Mouse (Mus musculus) C2C12 (cell line): ENCODE measurements around the gene Anpep. TPM values are rescaled to one million over a fixed set of nuclear protein-coding genes. Genes with fewer than 3 reads are reported as not detected.

Source experiments
- H3K27me3 ChIP-seq: one replicate; pipeline ENCODE4 v1.6.1; 2011; ENCODE audit not compliant: control insufficient read depth, insufficient read depth, insufficient read length
- H3K36me3 ChIP-seq: one replicate; pipeline ENCODE4 v1.6.1; 2011; ENCODE audit not compliant: control insufficient read depth, insufficient read depth
- H3K4me3 ChIP-seq: one replicate; pipeline ENCODE4 v1.5.1; 2011; ENCODE audit warnings: mild to moderate bottlenecking, control low read depth; ENCODE audit not compliant: poor library complexity, insufficient read depth, severe bottlenecking
- H3K79me2 ChIP-seq: one replicate; pipeline ENCODE4 v1.6.1; 2011; ENCODE audit not compliant: control insufficient read depth, insufficient read depth
- H3K79me3 ChIP-seq: one replicate; pipeline ENCODE4 v1.6.1; 2011; ENCODE audit warnings: low read depth, control low read depth
- H3ac ChIP-seq: one replicate; pipeline ENCODE3; 2011; ENCODE audit warnings: low read depth; ENCODE audit not compliant: control insufficient read depth, insufficient read length
- CEBPB ChIP-seq: IDR thresholded peaks from one replicate; pipeline ENCODE4 v1.6.1; 2011; ENCODE audit warnings: low read depth, mild to moderate bottlenecking, control low read depth, moderate library complexity
- CTCF ChIP-seq: IDR thresholded peaks from one replicate; pipeline ENCODE4 v1.5.1; 2011; ENCODE audit not compliant: control insufficient read depth, insufficient read depth, insufficient read length
- FOSL1 ChIP-seq: IDR thresholded peaks from one replicate; pipeline ENCODE4 v1.8.0; 2011; ENCODE audit warnings: mild to moderate bottlenecking, low read length; ENCODE audit not compliant: poor library complexity, insufficient read depth, severe bottlenecking
- MAX ChIP-seq: IDR thresholded peaks from one replicate; pipeline ENCODE4 v1.6.1; 2011; ENCODE audit warnings: mild to moderate bottlenecking, control low read depth
- MYOD1 ChIP-seq: IDR thresholded peaks from one replicate; pipeline ENCODE4 v1.6.1; 2011; ENCODE audit warnings: low read depth; ENCODE audit not compliant: control insufficient read depth, insufficient read length
- MYOG ChIP-seq: IDR thresholded peaks from one replicate; pipeline ENCODE4 v1.6.1; 2011; ENCODE audit not compliant: control insufficient read depth, insufficient read length; ENCODE audit errors: extremely low read depth
- USF1 ChIP-seq: IDR thresholded peaks from one replicate; pipeline ENCODE4 v1.6.1; 2011; ENCODE audit warnings: low read depth, mild to moderate bottlenecking, control low read depth, moderate library complexity
- long read RNA-seq, 2 experiments: library from polyadenylated mRNA; unstranded; transcript quantifications; one replicate each; pipeline ENCODE4 v2.0.0; 2019 to 2020
- polyA plus RNA-seq: library from polyadenylated mRNA; unstranded; fragments of >200 nt; fragmentation: generic; extraction: Trizol; gene quantifications from one replicate; pipeline ENCODE4 v1.2.1, GENCODE M21; 2012; ENCODE audit warnings: missing spikeins

The Anpep gene
- 26.5 TPM for polyA plus RNA-seq
- long read RNA-seq, experiment 1, partial matches to known transcripts: 0 of 4 reads
- long read RNA-seq, experiment 1, other reads (novel, unspliced or antisense): 3 of 4 reads
- long read RNA-seq, experiment 2, partial matches to known transcripts: 2 of 3 reads
- long read RNA-seq, experiment 2, other reads (novel, unspliced or antisense): 0 of 3 reads

GRCm38 (mm10) chr7:79860811-79861210 is at the start of gene Anpep:
TSS of gene Anpep (minus strand) at chr7:79861059.
- Histone ChIP-seq H3K79me2 (no peaks in the 10 kb centered on the region), H3K36me3 (no peaks in the 10 kb centered on the region), H3K4me3 (no peak within 1 kb of the TSS), H3K79me3 (no peaks in the 10 kb centered on the region), H3ac (no peak within 1 kb of the TSS), H3K27me3 (no peaks in the 10 kb centered on the region)
- TF ChIP-seq CTCF (no peak), FOSL1 (no peak), MAX (no peak), USF1 (no peak), MYOD1 (no peak), CEBPB (no peak)

DNA sequence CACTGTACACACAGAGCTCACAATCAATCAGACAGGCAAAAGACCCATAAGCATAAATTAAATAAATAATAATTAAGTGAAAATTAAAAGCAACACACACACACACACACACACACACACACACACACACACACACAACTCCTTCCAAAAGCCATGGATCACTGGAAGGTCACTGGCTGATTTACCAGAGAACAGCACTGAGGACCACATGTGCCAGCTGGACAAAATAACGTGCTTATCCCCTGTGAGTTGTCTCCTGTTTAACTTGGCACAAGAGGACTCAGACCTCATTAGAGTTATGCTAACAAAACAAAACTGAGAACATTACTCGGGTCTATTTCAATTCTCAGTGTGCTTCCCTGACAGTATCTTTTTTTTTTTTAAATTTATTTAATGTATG is 46.5 kb upstream of the Anpep start:
- no peaks in the 10 kb centered on the region for H3K27me3 ChIP-seq
- H3K4me3 ChIP-seq: no peak overlapping the region
- no peaks in the 10 kb centered on the region for H3K79me3 ChIP-seq
- TF ChIP-seq MYOG (no peak), CTCF (no peak), MAX (no peak), FOSL1 (no peak), CEBPB (no peak), MYOD1 (no peak), USF1 (no peak)
- no peak overlapping the region for H3ac ChIP-seq
- peaks cover 15% of the 10 kb centered on the region for H3K36me3 ChIP-seq
- no peaks in the 10 kb centered on the region for H3K79me2 ChIP-seq

- H3ac ChIP-seq: no peak overlapping the region
- no peak overlapping the region for H3K4me3 ChIP-seq
- no peaks in the 10 kb centered on the region for H3K27me3 ChIP-seq
- H3K79me2 ChIP-seq: no peaks in the 10 kb centered on the region
- peaks cover 15% of the 10 kb centered on the region for H3K36me3 ChIP-seq
- TF ChIP-seq FOSL1: no peak
- TF ChIP-seq CEBPB: no peak
- no peak for TF ChIP-seq MAX
- TF ChIP-seq MYOD1: no peak
- no peak for TF ChIP-seq USF1
- TF ChIP-seq CTCF: no peak
- no peak for TF ChIP-seq MYOG
- H3K79me3 ChIP-seq: no peaks in the 10 kb centered on the region
These were observed 46.1 kb upstream of the Anpep start for GRCm38 (mm10) chr7:79906914-79907313.

DNA sequence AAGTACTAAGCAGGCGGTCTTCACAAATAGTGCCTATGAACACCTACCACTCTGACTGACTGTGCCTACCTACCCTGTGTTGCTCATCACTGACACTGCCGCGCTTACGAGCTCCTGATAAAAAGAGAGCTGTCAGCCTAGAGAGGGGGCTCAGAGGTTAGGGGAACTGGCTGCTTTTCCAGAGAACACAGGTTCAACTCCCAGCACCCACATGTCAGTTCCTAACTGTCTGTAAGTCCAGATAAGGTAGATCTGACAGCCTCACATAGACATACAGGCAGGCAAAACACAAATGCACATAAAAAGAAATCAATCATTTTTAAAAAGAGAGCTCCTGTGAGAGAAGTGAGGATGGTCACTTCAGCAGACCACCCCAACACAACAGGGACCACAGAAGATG is 44.3 kb upstream of the Anpep start:
- Histone ChIP-seq H3ac (no peak overlapping the region), H3K4me3 (no peak overlapping the region), H3K79me3 (no peaks in the 10 kb centered on the region), H3K79me2 (no peaks in the 10 kb centered on the region), H3K27me3 (no peaks in the 10 kb centered on the region), H3K36me3 (peaks cover 12% of the 10 kb centered on the region)
- TF ChIP-seq MAX: no peak
- no peak for TF ChIP-seq MYOG
- no peak for TF ChIP-seq USF1
- TF ChIP-seq CTCF: no peak
- TF ChIP-seq FOSL1: no peak
- no peak for TF ChIP-seq CEBPB
- no peak for TF ChIP-seq MYOD1

- no peak for TF ChIP-seq CTCF
- no peak for TF ChIP-seq FOSL1
- no peak for TF ChIP-seq USF1
- TF ChIP-seq MAX: no peak
- TF ChIP-seq MYOG: no peak
- TF ChIP-seq CEBPB: no peak
- no peak for TF ChIP-seq MYOD1
- H3K36me3 ChIP-seq: peaks cover 4% of the 10 kb centered on the region
These were observed 42.4 kb upstream of the Anpep start for GRCm38 (mm10) chr7:79903160-79903792.

GRCm38 (mm10) chr7:79900753-79901152 is 39.9 kb upstream of the Anpep start:
- H3K36me3 ChIP-seq: no peaks in the 10 kb centered on the region

More at GRCm38 (mm10) chr7:79903160-79903792, 42.4 kb upstream of the Anpep start:
- Histone ChIP-seq H3K79me3 (no peaks in the 10 kb centered on the region), H3K79me2 (no peaks in the 10 kb centered on the region), H3K4me3 (no peak overlapping the region), H3ac (no peak overlapping the region), H3K27me3 (no peaks in the 10 kb centered on the region)

More at GRCm38 (mm10) chr7:79900753-79901152, 39.9 kb upstream of the Anpep start:
- H3ac ChIP-seq: no peak overlapping the region
- H3K79me3 ChIP-seq: no peaks in the 10 kb centered on the region
- H3K79me2 ChIP-seq: no peaks in the 10 kb centered on the region
- no peak overlapping the region for H3K4me3 ChIP-seq
- no peak for TF ChIP-seq CEBPB
- no peak for TF ChIP-seq MYOG
- TF ChIP-seq FOSL1: no peak
- no peak for TF ChIP-seq MAX
- no peak for TF ChIP-seq USF1
- TF ChIP-seq CTCF: no peak
- no peak for TF ChIP-seq MYOD1
- no peaks in the 10 kb centered on the region for H3K27me3 ChIP-seq
